26 mouse cellular contexts compared by ENCODE assay signal in genomic region chr1:190849162-190849865, GRCm38 (mm10).
DNase-seq lines count a peak whose midpoint lies in the region; ATAC-seq and TF ChIP-seq lines count a peak whose summit lies in the region.
"Had no signal": no experiment of that assay in that cellular context is flagged by ENCODE, and none has a peak within 500 bp of the region (broad histone marks: within the 10 kb centered on the region; RNA-seq: fewer than 3 reads in every experiment).

No protein-coding gene starts in this region.

- H3K4me2 ChIP-seq in hindbrain, embryonic 12.5 days (replicated peaks), result no peak overlapping the region
- no peak overlapping the region for H3K4me2 ChIP-seq in liver, embryonic 11.5 days
- H3K4me2 ChIP-seq: embryonic facial prominence, embryonic 13.5 days; forebrain, embryonic 15.5 days; heart, embryonic 13.5 days; hindbrain, embryonic 13.5 days had no signal

- ATAC-seq in hindbrain, embryonic 12.5 days (ENCODE audit: low FRiP score), result no peak
- ATAC-seq in liver, embryonic 11.5 days (replicated peaks; ENCODE audit: low FRiP score), result no peak
- ATAC-seq: activated CD4-positive, CD25-positive, alpha-beta regulatory T cell, adult 4 months; forebrain, embryonic 15.5 days; intestine, postnatal 0 days; Patski had no signal

- no peak for TF ChIP-seq POLR2A in liver, adult 2 months (IDR thresholded peaks at IDR 0.05; ENCODE audit: extremely low read depth, insufficient read depth, low read length)

- H3K4me3 ChIP-seq in hindbrain, embryonic 10.5 days, result no peak overlapping the region
- no peak overlapping the region for H3K4me3 ChIP-seq in hindbrain, embryonic 12.5 days
- no peak overlapping the region for H3K4me3 ChIP-seq in liver, adult 2 months (ENCODE audit: insufficient read depth, low read depth, low read length)
- no peak overlapping the region for H3K4me3 ChIP-seq in liver, embryonic 11.5 days (ENCODE audit: low read depth, low read length)
- H3K4me3 ChIP-seq: embryonic facial prominence, embryonic 13.5 days; forebrain, embryonic 10.5 days; forebrain, embryonic 15.5 days; heart, embryonic 13.5 days; hindbrain, embryonic 13.5 days; layer of hippocampus, adult 2 months had no signal

- H3K27me3 ChIP-seq in hindbrain, embryonic 10.5 days (ENCODE audit: insufficient read depth, poor library complexity, severe bottlenecking), result no peaks in the 10 kb centered on the region
- no peaks in the 10 kb centered on the region for H3K27me3 ChIP-seq in hindbrain, embryonic 12.5 days
- no peaks in the 10 kb centered on the region for H3K27me3 ChIP-seq in liver, adult 2 months (ENCODE audit: control insufficient read depth, insufficient read depth, low read length)
- H3K27me3 ChIP-seq in liver, embryonic 11.5 days (replicated peaks; ENCODE audit: control insufficient read depth, insufficient read depth, low read length), result no peaks in the 10 kb centered on the region
- H3K27me3 ChIP-seq: embryonic facial prominence, embryonic 13.5 days; forebrain, embryonic 15.5 days; heart, embryonic 13.5 days; hindbrain, embryonic 13.5 days; Patski had no signal

- peak overlapping the region; percentile 29 for H3K27ac ChIP-seq in hindbrain, embryonic 10.5 days
- no peak overlapping the region for H3K27ac ChIP-seq in hindbrain, embryonic 12.5 days
- H3K27ac ChIP-seq in liver, adult 2 months (replicated peaks; ENCODE audit: insufficient read depth, low read depth, low read length), result no peak overlapping the region
- no peak overlapping the region for H3K27ac ChIP-seq in liver, embryonic 11.5 days (ENCODE audit: low read depth, low read length)
- H3K27ac ChIP-seq: embryonic facial prominence, embryonic 13.5 days; forebrain, embryonic 10.5 days; forebrain, embryonic 15.5 days; heart, embryonic 13.5 days; hindbrain, embryonic 13.5 days; layer of hippocampus, adult 2 months; liver, embryonic 14.5 days had no signal

- H3K9me3 ChIP-seq in hindbrain, embryonic 10.5 days, result no peaks in the 10 kb centered on the region
- H3K9me3 ChIP-seq in hindbrain, embryonic 12.5 days (replicated peaks), result no peaks in the 10 kb centered on the region
- H3K9me3 ChIP-seq in liver, embryonic 11.5 days (ENCODE audit: control insufficient read depth, low read length), result no peaks in the 10 kb centered on the region
- H3K9me3 ChIP-seq: embryonic facial prominence, embryonic 13.5 days; forebrain, embryonic 15.5 days; heart, embryonic 13.5 days; hindbrain, embryonic 13.5 days had no signal

- DNase-seq in hindbrain, embryonic 10.5 days (ENCODE audit: low spot score), result no peak
- peak; percentile 15 for DNase-seq in liver, adult 2 months (ENCODE audit: extremely low read depth, low read depth, low spot score)
- DNase-seq in liver, embryonic 11.5 days (ENCODE audit: low spot score), result no peak
- DNase-seq in kidney, postnatal 10 days, result peak; percentile 29
- no peak for DNase-seq in left cerebral cortex, adult 11 months (ENCODE audit: low spot score)
- DNase-seq in gastrocnemius, postnatal 25 days, result no peak
- DNase-seq: adrenal gland, adult 2 months; cerebellum, adult 8-10 months; cerebellum, postnatal 36 days; heart, postnatal 10 days; left cerebral cortex, postnatal 4 days; lung, adult 2 months; lung, postnatal 14 days; thymus, adult 2 months; thymus, postnatal 36 days had no signal

- peaks cover 13% of the 10 kb centered on the region for H3K4me1 ChIP-seq in hindbrain, embryonic 10.5 days (replicated peaks)
- peaks cover 10% of the 10 kb centered on the region; the same call in 1 of the 2 replicates for H3K4me1 ChIP-seq in hindbrain, embryonic 12.5 days
- H3K4me1 ChIP-seq in liver, adult 2 months (ENCODE audit: control insufficient read depth, insufficient read depth, low read length), result peaks cover 11% of the 10 kb centered on the region
- no peaks in the 10 kb centered on the region for H3K4me1 ChIP-seq in liver, embryonic 11.5 days (replicated peaks; ENCODE audit: control insufficient read depth, insufficient read depth, low read length)
- H3K4me1 ChIP-seq: embryonic facial prominence, embryonic 13.5 days had no signal

- no peak for TF ChIP-seq CTCF in liver, adult 2 months (IDR thresholded peaks at IDR 0.05; ENCODE audit: low read depth, low read length)

- H3K36me3 ChIP-seq in hindbrain, embryonic 10.5 days, result no peaks in the 10 kb centered on the region
- H3K36me3 ChIP-seq in hindbrain, embryonic 12.5 days, result no peaks in the 10 kb centered on the region; the same call in 1 of the 2 replicates
- H3K36me3 ChIP-seq in liver, adult 2 months (ENCODE audit: control insufficient read depth, insufficient read depth, low read length), result no peaks in the 10 kb centered on the region
- no peaks in the 10 kb centered on the region for H3K36me3 ChIP-seq in liver, embryonic 11.5 days (ENCODE audit: control insufficient read depth, insufficient read depth, low read length)
- H3K36me3 ChIP-seq: forebrain, embryonic 15.5 days had no signal

- H3K9ac ChIP-seq in hindbrain, embryonic 12.5 days, result no peak overlapping the region
- H3K9ac ChIP-seq in liver, adult 2 months (ENCODE audit: low read depth, low read length), result no peak overlapping the region
- no peak overlapping the region for H3K9ac ChIP-seq in liver, embryonic 11.5 days (ENCODE audit: low read depth, low read length)
- H3K9ac ChIP-seq: embryonic facial prominence, embryonic 13.5 days; forebrain, embryonic 15.5 days; heart, embryonic 13.5 days; hindbrain, embryonic 13.5 days; liver, embryonic 14.5 days had no signal

- WGBS in hindbrain, embryonic 10.5 days, result 76% methylated on average over 11 of the region's 11 CpGs
- 71% methylated on average over 11 of the region's 11 CpGs for WGBS in hindbrain, embryonic 12.5 days
- WGBS in liver, adult 2 months, result 45% methylated on average over 11 of the region's 11 CpGs
- 80% methylated on average over 11 of the region's 11 CpGs for WGBS in liver, embryonic 11.5 days

- no peaks in the 10 kb centered on the region; the same call in 1 of the 2 replicates for H3K79me2 ChIP-seq in liver, adult 2 months (ENCODE audit: control insufficient read depth, insufficient read depth, low read length)

Comparison
In these comparisons a context has a peak if more than half of its experiments do, and no peak if none do; other contexts are left out.
1. DNase-seq: peak in liver, adult 2 months (single experiment) and kidney, postnatal 10 days (single experiment); none in hindbrain, embryonic 10.5 days (single experiment), liver, embryonic 11.5 days (single experiment), left cerebral cortex, adult 11 months (single experiment) and gastrocnemius, postnatal 25 days (single experiment).